ENCODE assay signal across 9 mouse cellular contexts in the genomic region with DNA sequence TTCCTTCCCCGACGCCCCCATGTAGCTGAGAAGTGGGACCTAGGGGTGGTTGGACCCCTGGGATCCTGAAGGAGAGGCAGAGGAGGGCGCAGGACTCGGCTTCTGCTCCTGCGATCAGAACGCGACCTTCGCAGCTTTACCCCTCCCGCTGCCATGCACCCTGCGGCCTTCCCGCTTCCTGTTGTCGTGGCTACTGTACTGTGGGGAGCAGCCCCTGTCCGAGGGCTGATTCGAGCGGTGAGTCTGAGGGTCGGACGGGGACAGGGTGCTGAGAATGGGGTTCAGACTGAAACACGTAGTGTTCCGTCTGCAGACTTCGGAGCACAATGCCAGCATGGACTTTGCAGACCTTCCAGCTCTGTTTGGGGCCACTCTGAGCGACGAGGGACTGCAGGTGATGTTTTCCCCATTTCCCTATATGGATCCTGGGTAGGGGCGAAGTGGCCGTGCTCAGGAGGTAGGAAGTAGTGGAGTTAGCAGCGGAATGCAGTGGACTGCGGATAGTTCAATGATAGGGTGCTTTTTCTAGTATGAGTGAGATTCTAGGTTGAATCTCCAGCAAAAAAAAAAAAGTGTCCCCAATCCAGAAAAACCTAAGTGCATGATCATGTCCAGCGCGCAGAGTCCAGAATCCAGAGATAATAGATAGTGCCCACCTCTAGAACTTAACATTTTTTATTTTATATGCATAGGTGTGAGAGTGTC. TPM values are rescaled to one million over a fixed set of nuclear protein-coding genes. Genes with fewer than 3 reads are reported as not detected.
A peak's percentile ranks its signal among the peaks of the same experiment; 100 is the strongest.
DNase-seq lines count a peak whose midpoint lies in the region; ATAC-seq and TF ChIP-seq lines count a peak whose summit lies in the region.
"Had no signal": no experiment of that assay in that cellular context is flagged by ENCODE, and none has a peak within 500 bp of the region (broad histone marks: within the 10 kb centered on the region; RNA-seq: fewer than 3 reads in every experiment).

No protein-coding gene starts in this region.

- 2% methylated on average over 28 of the region's 28 CpGs for WGBS in heart, adult 2 months
- WGBS in forebrain, embryonic 11.5 days, result 6% methylated on average over 28 of the region's 28 CpGs
- WGBS in kidney, adult 2 months, result 2% methylated on average over 28 of the region's 28 CpGs
- WGBS in stomach, embryonic 16.5 days, result 3% methylated on average over 28 of the region's 28 CpGs

- peak overlapping the region; percentile 81 for H3K4me2 ChIP-seq in forebrain, embryonic 11.5 days (ENCODE audit: low read depth, low read length, severe bottlenecking)
- H3K4me2 ChIP-seq in stomach, embryonic 16.5 days (ENCODE audit: low read depth, low read length), result peak overlapping the region; percentile 87

- H3K79me2 ChIP-seq in heart, adult 2 months (replicated peaks; ENCODE audit: control insufficient read depth, insufficient read depth, low read length), result peaks cover 4% of the 10 kb centered on the region

- no peak for TF ChIP-seq EP300 in heart, adult 2 months (IDR thresholded peaks at IDR 0.05; ENCODE audit: insufficient read depth, low read depth, low read length)

- peaks cover 15% of the 10 kb centered on the region for H3K4me1 ChIP-seq in heart, adult 2 months (ENCODE audit: control insufficient read depth, insufficient read depth, low read length)
- peaks cover 77% of the 10 kb centered on the region for H3K4me1 ChIP-seq in G1E (ENCODE audit: insufficient read depth, low read depth, low read length)
- H3K4me1 ChIP-seq in forebrain, embryonic 11.5 days (replicated peaks; ENCODE audit: control insufficient read depth, insufficient read depth, low read length), result peaks cover 27% of the 10 kb centered on the region
- peaks cover 22% of the 10 kb centered on the region for H3K4me1 ChIP-seq in kidney, adult 2 months (ENCODE audit: control insufficient read depth, insufficient read depth, low read length)
- peaks cover 56% of the 10 kb centered on the region for H3K4me1 ChIP-seq in stomach, embryonic 16.5 days (ENCODE audit: control insufficient read depth, insufficient read depth, low read length)

- peak overlapping the region; percentile 95 for H3K27ac ChIP-seq in heart, adult 2 months
- peak overlapping the region; percentile 86 for H3K27ac ChIP-seq in forebrain, embryonic 11.5 days (ENCODE audit: low read depth, low read length)
- peak overlapping the region; percentile 98 for H3K27ac ChIP-seq in kidney, adult 2 months (ENCODE audit: insufficient read depth, low read depth, low read length)
- H3K27ac ChIP-seq in stomach, embryonic 16.5 days (ENCODE audit: low read length), result peak overlapping the region; percentile 98

- peak; percentile 64 to 66 for DNase-seq in heart, adult 2 months
- no peak for DNase-seq in heart, adult 18-20 months
- DNase-seq in G1E (ENCODE audit: low spot score), result no peak
- peak; percentile 73 for DNase-seq in forebrain, embryonic 11.5 days (ENCODE audit: low spot score)
- peak; percentile 38 for DNase-seq in kidney, adult 2 months
- DNase-seq in lung, postnatal 36 days, result peak; percentile 37
- DNase-seq in right cerebral cortex, adult 18-20 months, result no peak

- no peaks in the 10 kb centered on the region for H3K9me3 ChIP-seq in G1E (replicated peaks)
- H3K9me3 ChIP-seq in forebrain, embryonic 11.5 days (ENCODE audit: control insufficient read depth, low read length), result no peaks in the 10 kb centered on the region
- no peaks in the 10 kb centered on the region for H3K9me3 ChIP-seq in stomach, embryonic 16.5 days (replicated peaks; ENCODE audit: control insufficient read depth, low read length)

- peak overlapping the region; percentile 81 for H3K9ac ChIP-seq in heart, adult 2 months (ENCODE audit: low read depth, low read length)
- H3K9ac ChIP-seq in forebrain, embryonic 11.5 days (ENCODE audit: low read length), result peak overlapping the region; percentile 65
- peak overlapping the region; percentile 93 for H3K9ac ChIP-seq in stomach, embryonic 16.5 days (ENCODE audit: low read length)

- ATAC-seq in G1E (ENCODE audit: extremely low read depth, insufficient number of reproducible peaks, low FRiP score, poor library complexity, severe bottlenecking), result no peak
- ATAC-seq in forebrain, embryonic 11.5 days (replicated peaks; ENCODE audit: low FRiP score), result peak; percentile 21; the same call in 1 of the 2 replicates
- peak; percentile 1; the same call in 1 of the 2 replicates for ATAC-seq in stomach, embryonic 16.5 days (ENCODE audit: insufficient read depth, low FRiP score)

- H3K4me3 ChIP-seq in heart, adult 2 months, result peak overlapping the region; percentile 83
- H3K4me3 ChIP-seq in G1E (ENCODE audit: low read depth, low read length), result peak overlapping the region; percentile 80
- peak overlapping the region; percentile 60 for H3K4me3 ChIP-seq in forebrain, embryonic 11.5 days (ENCODE audit: low read depth, low read length)
- peak overlapping the region; percentile 63 for H3K4me3 ChIP-seq in kidney, adult 2 months (ENCODE audit: insufficient read depth, low read depth, low read length)
- peak overlapping the region; percentile 87 for H3K4me3 ChIP-seq in stomach, embryonic 16.5 days (replicated peaks; ENCODE audit: low read length)

- intact Hi-C loops in heart, adult 2 months (cut with DNase I), result loop anchor here (2.0 to 5.0 kb wide), 3 partner anchors 21 to 53 kb away; partner anchors contain the start of genes Camta2, Inca1, Kif1c and Spag7

- no peak for TF ChIP-seq CTCF in heart, adult 2 months (IDR thresholded peaks at IDR 0.05)
- TF ChIP-seq CTCF in G1E (IDR thresholded peaks at IDR 0.05; ENCODE audit: low read depth, low read length), result no peak
- TF ChIP-seq CTCF in kidney, adult 2 months (conservative IDR thresholded peaks at IDR 0.05; ENCODE audit: insufficient read depth, insufficient read length, low read depth, low read length), result no peak

- H3K36me3 ChIP-seq in heart, adult 2 months (ENCODE audit: control insufficient read depth, insufficient read depth, low read length), result peaks cover 31% of the 10 kb centered on the region
- peaks cover 84% of the 10 kb centered on the region for H3K36me3 ChIP-seq in G1E (replicated peaks)
- peaks cover 24% of the 10 kb centered on the region for H3K36me3 ChIP-seq in forebrain, embryonic 11.5 days (ENCODE audit: control insufficient read depth, insufficient read depth, low read length)
- H3K36me3 ChIP-seq in kidney, adult 2 months (ENCODE audit: control insufficient read depth, insufficient read depth, low read length), result peaks cover 10% of the 10 kb centered on the region
- peaks cover 25% of the 10 kb centered on the region for H3K36me3 ChIP-seq in stomach, embryonic 16.5 days (ENCODE audit: control insufficient read depth, insufficient read depth, low read length)

- TF ChIP-seq POLR2A in heart, adult 2 months (IDR thresholded peaks at IDR 0.05; ENCODE audit: insufficient read depth, low read depth, low read length), result no peak
- no peak for TF ChIP-seq POLR2A in kidney, adult 2 months (IDR thresholded peaks at IDR 0.05; ENCODE audit: low read depth, low read length)

- no peaks in the 10 kb centered on the region for H3K27me3 ChIP-seq in heart, adult 2 months (ENCODE audit: control insufficient read depth, insufficient read depth, low read length)
- no peaks in the 10 kb centered on the region for H3K27me3 ChIP-seq in G1E (ENCODE audit: insufficient read depth, low read length)
- no peaks in the 10 kb centered on the region for H3K27me3 ChIP-seq in forebrain, embryonic 11.5 days (ENCODE audit: control insufficient read depth, insufficient read depth, low read length)
- no peaks in the 10 kb centered on the region for H3K27me3 ChIP-seq in kidney, adult 2 months (replicated peaks; ENCODE audit: control insufficient read depth, insufficient read depth, low read length)
- H3K27me3 ChIP-seq in stomach, embryonic 16.5 days (ENCODE audit: control insufficient read depth, insufficient read depth, low read length), result no peaks in the 10 kb centered on the region

RNA-seq across cellular contexts. Expression of gene Slc25a11, which starts 0.6 kb away (rescaled TPM):
- 100 to 1,000 TPM; 532 to 626 TPM for total RNA-seq in heart, adult 2 months (2021)
- polyA plus RNA-seq in heart, adult 2 months (2012; rRNA removed), result 632 and 932 TPM in 2 replicates
- total RNA-seq in heart, adult 18-20 months (2021), result 100 to 1,000 TPM; 619 to 711 TPM
- total RNA-seq in G1E (2014; fragmentation: Nextera tagmentation), result 42.8 and 72.7 TPM in 2 replicates
- total RNA-seq in G1E (2017), result 125 and 144 TPM in 2 replicates
- polyA plus RNA-seq in G1E (2012), result 50.6 and 59.2 TPM in 2 replicates
- 129 and 137 TPM in 2 replicates for polyA plus RNA-seq in forebrain, embryonic 11.5 days (2014; fragmentation: Nextera tagmentation; extraction: Ambion mirVana)
- polyA plus RNA-seq in kidney, adult 2 months (2012; rRNA removed), result 281 and 284 TPM in 2 replicates
- 163 and 169 TPM in 2 replicates for polyA plus RNA-seq in stomach, embryonic 16.5 days (2015; fragmentation: Nextera tagmentation; extraction: Ambion mirVana)

RNA-seq across cellular contexts. Expression of gene Rnf167, which starts 0.8 kb away (rescaled TPM):
- total RNA-seq in heart, adult 2 months (2021), result 10 to 100 TPM; 50.8 to 58.7 TPM
- polyA plus RNA-seq in heart, adult 2 months (2012; rRNA removed), result 65.0 and 80.9 TPM in 2 replicates
- 10 to 100 TPM; 51.4 to 63.0 TPM for total RNA-seq in heart, adult 18-20 months (2021)
- total RNA-seq in G1E (2014; fragmentation: Nextera tagmentation) (63.7 and 115 TPM in 2 replicates), G1E (2017) (62.3 and 64.1 TPM in 2 replicates)
- polyA plus RNA-seq in G1E (2012), result 62.6 and 81.3 TPM in 2 replicates
- 88.0 and 90.0 TPM in 2 replicates for polyA plus RNA-seq in forebrain, embryonic 11.5 days (2014; fragmentation: Nextera tagmentation; extraction: Ambion mirVana)
- polyA plus RNA-seq in kidney, adult 2 months (2012; rRNA removed), result 118 and 123 TPM in 2 replicates
- 104 and 111 TPM in 2 replicates for polyA plus RNA-seq in stomach, embryonic 16.5 days (2015; fragmentation: Nextera tagmentation; extraction: Ambion mirVana)

RNA-seq across cellular contexts. Expression of gene Pfn1, which starts 6.6 kb away (rescaled TPM):
- total RNA-seq in heart, adult 2 months (2021), result 100 to 1,000 TPM; 270 to 280 TPM
- polyA plus RNA-seq in heart, adult 2 months (2012; rRNA removed), result 439 and 479 TPM in 2 replicates
- total RNA-seq in heart, adult 18-20 months (2021), result 100 to 1,000 TPM; 303 to 305 TPM
- total RNA-seq in G1E (2014; fragmentation: Nextera tagmentation) (804 and 991 TPM in 2 replicates), G1E (2017) (724 and 774 TPM in 2 replicates)
- polyA plus RNA-seq in G1E (2012), result 3,649 and 4,709 TPM in 2 replicates
- 1,387 and 1,399 TPM in 2 replicates for polyA plus RNA-seq in forebrain, embryonic 11.5 days (2014; fragmentation: Nextera tagmentation; extraction: Ambion mirVana)
- polyA plus RNA-seq in kidney, adult 2 months (2012; rRNA removed), result 686 and 750 TPM in 2 replicates
- polyA plus RNA-seq in stomach, embryonic 16.5 days (2015; fragmentation: Nextera tagmentation; extraction: Ambion mirVana), result 1,820 and 1,821 TPM in 2 replicates

RNA-seq across cellular contexts. Expression of gene Gp1ba, which starts 8.9 kb away (rescaled TPM):
- total RNA-seq in heart, adult 2 months (2021), result under 1 TPM; 0.34 to 0.98 TPM
- polyA plus RNA-seq in heart, adult 2 months (2012; rRNA removed), result 0.29 and 0.59 TPM in 2 replicates
- total RNA-seq in heart, adult 18-20 months (2021), result under 1 TPM; 0.21 to 0.35 TPM
- total RNA-seq in G1E (2014; fragmentation: Nextera tagmentation) (1.1 and 3.1 TPM in 2 replicates), G1E (2017) (2.8 and 3.4 TPM in 2 replicates)
- polyA plus RNA-seq in G1E (2012), result 9.0 TPM in 2 replicates
- polyA plus RNA-seq in forebrain, embryonic 11.5 days (2014; fragmentation: Nextera tagmentation; extraction: Ambion mirVana), result 1.1 and 1.3 TPM in 2 replicates
- polyA plus RNA-seq in kidney, adult 2 months (2012; rRNA removed), result 0.03 TPM in 1 of 2 replicates, not detected in the other
- 0.16 and 0.19 TPM in 2 replicates for polyA plus RNA-seq in stomach, embryonic 16.5 days (2015; fragmentation: Nextera tagmentation; extraction: Ambion mirVana)
- total RNA-seq: left cerebral cortex, postnatal 36 days had no signal

RNA-seq across cellular contexts. Expression of gene Eno3, which starts 9.1 kb away (rescaled TPM):
- 1,000 to 10,000 TPM; 1,523 to 1,659 TPM for total RNA-seq in heart, adult 2 months (2021)
- 1,222 and 1,919 TPM in 2 replicates for polyA plus RNA-seq in heart, adult 2 months (2012; rRNA removed)
- total RNA-seq in heart, adult 18-20 months (2021), result 1,000 to 10,000 TPM; 1,596 to 1,839 TPM
- total RNA-seq in G1E (2014; fragmentation: Nextera tagmentation) (19.0 and 25.3 TPM in 2 replicates), G1E (2017) (21.9 and 24.5 TPM in 2 replicates)
- polyA plus RNA-seq in G1E (2012), result 3.1 and 5.7 TPM in 2 replicates
- polyA plus RNA-seq in forebrain, embryonic 11.5 days (2014; fragmentation: Nextera tagmentation; extraction: Ambion mirVana), result 16.6 and 17.4 TPM in 2 replicates
- 9.2 and 30.9 TPM in 2 replicates for polyA plus RNA-seq in kidney, adult 2 months (2012; rRNA removed)
- 19.3 and 126 TPM in 2 replicates for polyA plus RNA-seq in stomach, embryonic 16.5 days (2015; fragmentation: Nextera tagmentation; extraction: Ambion mirVana)

Comparison
In these comparisons a context has a peak if more than half of its experiments do, and no peak if none do; other contexts are left out.
1. DNase-seq: peak in heart, adult 2 months (2 of 2), forebrain, embryonic 11.5 days (single experiment), kidney, adult 2 months (single experiment) and lung, postnatal 36 days (single experiment); none in heart, adult 18-20 months (0 of 2), G1E (single experiment) and right cerebral cortex, adult 18-20 months (single experiment).
2. Peak in every context shown above with its lines, with median percentiles within 50 percentile points of each other: H3K27ac ChIP-seq, H3K4me3 ChIP-seq and H3K9ac ChIP-seq.